Mouse (Mus musculus) stomach, postnatal 0 days (tissue): Measurements from ENCODE around the gene Zmat5. TPM values are rescaled to one million over a fixed set of nuclear protein-coding genes. Genes with fewer than 3 reads are reported as not detected.

ENCODE experiments used
- ATAC-seq: fragments of 200-750 bp; cut with Nextera tagmentation; 2 replicates; pipeline ENCODE4 v1.8.0; 2017; ENCODE audit not compliant: low FRiP score, low TSS enrichment
- DNase-seq: peaks from one replicate; pipeline ENCODE4 v3.0.0-alpha.2; 2016; ENCODE audit warnings: low spot score
- H3K27ac ChIP-seq: fragments of 300-500 bp; sonication (generic); replicated peaks from 2 replicates; pipeline ENCODE4 v1.5.1; 2014; ENCODE audit warnings: mild to moderate bottlenecking, control low read depth
- H3K27me3 ChIP-seq: fragments of 300-500 bp; sonication (generic); 2 replicates; pipeline ENCODE4 v1.6.1; 2014; ENCODE audit warnings: low read length; ENCODE audit not compliant: control insufficient read depth, insufficient read depth
- H3K36me3 ChIP-seq: fragments of 300-500 bp; sonication (generic); 2 replicates; pipeline ENCODE4 v1.6.1; 2014; ENCODE audit warnings: low read length, mixed read lengths; ENCODE audit not compliant: control insufficient read depth, insufficient read depth
- H3K4me1 ChIP-seq: fragments of 300-500 bp; sonication (generic); replicated peaks from 2 replicates; pipeline ENCODE4 v1.6.1; 2014; ENCODE audit warnings: antibody characterized with exemption; ENCODE audit not compliant: control insufficient read depth, insufficient read depth
- H3K4me2 ChIP-seq: fragments of 300-500 bp; sonication (generic); replicated peaks from 2 replicates; pipeline ENCODE4 v1.6.1; 2014; ENCODE audit warnings: low read depth, mild to moderate bottlenecking, control low read depth, moderate library complexity
- H3K4me3 ChIP-seq: fragments of 300-500 bp; sonication (generic); 2 replicates; pipeline ENCODE4 v1.5.1; 2014; ENCODE audit warnings: low read depth, low read length, control low read depth
- H3K9ac ChIP-seq: fragments of 300-500 bp; sonication (generic); 2 replicates; pipeline ENCODE4 v1.6.1; 2014; ENCODE audit warnings: mild to moderate bottlenecking, low read length, control low read depth, mixed read lengths
- H3K9me3 ChIP-seq: fragments of 300-500 bp; sonication (generic); 2 replicates; pipeline ENCODE4 v1.6.1; 2016; ENCODE audit warnings: low read length; ENCODE audit not compliant: control insufficient read depth
- CTCF ChIP-seq: IDR thresholded peaks from 2 replicates; pipeline ENCODE4 v1.5.1; 2016; ENCODE audit warnings: antibody characterized with exemption, low read depth, mild to moderate bottlenecking, moderate library complexity
- EP300 ChIP-seq: optimal IDR thresholded peaks from 2 replicates; pipeline ENCODE3; 2016; ENCODE audit warnings: antibody characterized with exemption
- WGBS: fragments of 180-500 bp; shearing (Covaris S2); extraction: QIAGEN DNeasy Blood & Tissue Kit; methylation state at CpG from one replicate; pipeline ENCODE4 v1.1.7; 2014; 5-methylcytosine and 5-hydroxymethylcytosine counted together
- polyA plus RNA-seq: library from polyadenylated mRNA; unstranded; fragments of >200 nt; fragmentation: Nextera tagmentation; extraction: Ambion mirVana; gene quantifications from 2 replicates; pipeline ENCODE4 v1.2.1, GENCODE M21; 2015

Gene Zmat5
- polyA plus RNA-seq, 1 experiment from 2014 or later = 57.4 TPM

DNA sequence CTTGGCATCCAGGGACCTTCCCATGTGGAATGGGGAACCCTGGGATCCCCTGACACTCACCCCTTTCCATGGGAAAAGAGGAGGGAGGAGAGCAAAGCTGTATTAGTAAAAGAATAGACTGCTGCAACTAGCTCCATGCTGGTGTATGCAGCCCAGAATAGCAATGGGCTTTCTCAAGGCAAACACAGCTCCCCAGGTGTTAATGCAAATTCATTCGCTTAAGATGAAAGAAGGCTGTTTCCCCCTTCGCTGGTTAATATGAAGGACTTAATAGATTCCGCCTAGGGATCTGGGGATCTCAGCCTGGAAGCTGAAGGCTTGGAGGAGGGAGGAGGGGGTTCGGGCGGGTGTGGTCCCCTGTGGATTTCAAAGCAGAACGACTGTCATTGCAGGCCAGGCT lies 57.5 kb downstream of the Zmat5 start:
- no peak for TF ChIP-seq CTCF
- no peak for TF ChIP-seq EP300
- 25% methylated on average over 6 of the region's 6 CpGs for WGBS
- Histone ChIP-seq H3K4me3 (no peak overlapping the region), H3K27me3 (no peaks in the 10 kb centered on the region), H3K9ac (no peak overlapping the region), H3K36me3 (no peaks in the 10 kb centered on the region), H3K9me3 (no peaks in the 10 kb centered on the region), H3K4me2 (no peak overlapping the region), H3K27ac (no peak overlapping the region), H3K4me1 (no peaks in the 10 kb centered on the region)
- no peak for DNase-seq
- no peak for ATAC-seq

- H3K9me3 ChIP-seq = no peaks in the 10 kb centered on the region
- no peaks in the 10 kb centered on the region for H3K36me3 ChIP-seq
- DNase-seq = no peak
- TF ChIP-seq EP300 = no peak
- TF ChIP-seq CTCF = no peak
- ATAC-seq = no peak
- no peak overlapping the region for H3K27ac ChIP-seq
- no peaks in the 10 kb centered on the region for H3K27me3 ChIP-seq
- 27% methylated on average over 2 of the region's 2 CpGs for WGBS
- H3K4me3 ChIP-seq = no peak overlapping the region
- no peaks in the 10 kb centered on the region for H3K4me1 ChIP-seq
- no peak overlapping the region for H3K4me2 ChIP-seq
- no peak overlapping the region for H3K9ac ChIP-seq
Observed at GRCm38 (mm10) chr11:4762511-4762910, 58.0 kb downstream of the Zmat5 start.

DNA sequence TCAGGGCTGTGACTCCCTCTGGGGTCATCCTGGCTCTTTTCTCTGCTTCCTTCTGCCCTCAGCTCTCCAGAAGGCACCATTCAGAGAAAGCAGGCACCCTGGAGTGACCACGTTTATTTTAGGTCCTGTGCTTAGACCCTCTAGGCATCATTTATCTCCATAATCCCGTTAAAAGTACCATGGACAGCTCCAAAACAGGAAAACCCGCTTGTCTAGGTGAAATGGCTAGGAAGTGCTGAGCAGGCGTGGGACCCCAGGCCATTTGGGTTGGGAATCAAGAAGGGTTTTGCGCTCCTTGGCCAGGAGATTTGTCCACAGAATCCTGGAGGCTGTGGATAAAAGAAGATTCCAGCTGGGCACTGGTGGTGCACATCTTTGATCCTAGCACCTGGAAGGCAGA lies 59.2 kb downstream of the Zmat5 start:
- H3K4me3 ChIP-seq = no peak overlapping the region
- ATAC-seq (no peak), DNase-seq (no peak)
- H3K27me3 ChIP-seq = no peaks in the 10 kb centered on the region
- no peaks in the 10 kb centered on the region for H3K4me1 ChIP-seq
- TF ChIP-seq CTCF (no peak), EP300 (no peak)
- H3K9ac ChIP-seq = no peak overlapping the region
- WGBS = 15% methylated on average over 5 of the region's 5 CpGs
- H3K9me3 ChIP-seq = no peaks in the 10 kb centered on the region
- no peak overlapping the region for H3K4me2 ChIP-seq
- H3K27ac ChIP-seq = no peak overlapping the region
- H3K36me3 ChIP-seq = no peaks in the 10 kb centered on the region

DNA sequence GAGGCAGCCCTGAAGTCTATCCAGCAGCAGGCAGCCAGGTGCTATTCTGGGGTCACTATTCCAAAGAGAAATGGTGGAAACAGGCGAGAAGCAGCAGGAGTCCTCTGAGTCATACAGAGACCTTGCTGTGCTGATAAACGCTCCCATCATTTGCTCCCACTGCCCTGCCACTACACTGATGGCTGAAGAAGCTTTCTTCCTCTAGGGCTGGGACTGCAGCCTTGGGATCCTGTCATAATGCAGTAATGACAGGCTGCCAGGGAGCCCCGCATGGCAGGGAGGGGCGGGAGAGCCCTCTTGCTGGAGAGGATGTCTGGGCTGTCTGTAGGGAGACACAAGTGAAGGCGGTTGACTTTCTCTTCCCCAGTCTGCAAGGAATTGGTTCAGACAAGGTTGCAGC lies 60.0 kb downstream of the Zmat5 start:
- H3K9ac ChIP-seq = no peak overlapping the region
- no peaks in the 10 kb centered on the region for H3K9me3 ChIP-seq
- no peaks in the 10 kb centered on the region for H3K27me3 ChIP-seq
- H3K4me3 ChIP-seq = no peak overlapping the region
- TF ChIP-seq CTCF (no peak), EP300 (no peak)
- no peak overlapping the region for H3K4me2 ChIP-seq
- WGBS = 43% methylated on average over 5 of the region's 5 CpGs
- H3K36me3 ChIP-seq = no peaks in the 10 kb centered on the region
- no peak overlapping the region for H3K27ac ChIP-seq
- ATAC-seq (no peak), DNase-seq (no peak)
- H3K4me1 ChIP-seq = no peaks in the 10 kb centered on the region

GRCm38 (mm10) chr11:4768399-4768798 lies 63.9 kb downstream of the Zmat5 start:
- Histone ChIP-seq H3K4me3 (no peak overlapping the region), H3K4me1 (no peaks in the 10 kb centered on the region), H3K36me3 (no peaks in the 10 kb centered on the region), H3K27ac (no peak overlapping the region), H3K9ac (no peak overlapping the region), H3K4me2 (no peak overlapping the region), H3K27me3 (no peaks in the 10 kb centered on the region), H3K9me3 (no peaks in the 10 kb centered on the region)
- DNase-seq (no peak), ATAC-seq (no peak)
- 77% methylated on average over 4 of the region's 4 CpGs for WGBS
- TF ChIP-seq EP300 (no peak), CTCF (no peak)

GRCm38 (mm10) chr11:4769293-4769692 lies 64.8 kb downstream of the Zmat5 start:
- Histone ChIP-seq H3K9me3 (no peaks in the 10 kb centered on the region), H3K4me3 (no peak overlapping the region), H3K27me3 (no peaks in the 10 kb centered on the region), H3K27ac (no peak overlapping the region), H3K9ac (no peak overlapping the region), H3K4me1 (no peaks in the 10 kb centered on the region), H3K36me3 (no peaks in the 10 kb centered on the region), H3K4me2 (no peak overlapping the region)
- DNase-seq (no peak), ATAC-seq (no peak)
- TF ChIP-seq CTCF = no peak
- TF ChIP-seq EP300 = no peak
- WGBS = 66% methylated on average over 7 of the region's 7 CpGs
